Mouse (Mus musculus): ENCODE results near the gene Zfp326. TPM values are rescaled to one million over a fixed set of nuclear protein-coding genes. Genes with fewer than 3 reads are reported as not detected.

The Zfp326 gene
- polyA plus RNA-seq, 1 experiment from 2014 or later = 24.8 TPM

DNA sequence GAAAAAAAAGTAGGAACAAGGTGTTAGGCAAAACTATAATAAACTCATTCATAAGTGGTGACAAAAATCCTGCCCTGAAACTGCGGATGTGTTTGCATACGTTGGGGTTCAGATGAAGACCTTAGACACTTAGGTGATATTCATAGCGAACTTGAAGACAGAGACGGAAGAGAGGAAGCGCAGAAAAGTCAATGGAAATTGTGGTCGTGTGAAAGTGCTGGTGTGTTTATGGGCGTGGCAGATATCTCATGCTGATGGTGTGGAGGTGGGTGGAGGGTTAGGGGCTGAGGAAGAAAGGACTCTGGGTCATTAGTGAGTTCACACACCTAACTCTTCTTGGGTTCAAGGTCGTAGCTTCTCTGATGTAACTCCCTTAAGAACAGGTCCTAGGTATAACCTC is 4.2 kb upstream of the Zfp326 start:
- no peak overlapping the region for H3K4me3 ChIP-seq (ENCODE audit: low read length)
- no peaks in the 10 kb centered on the region for H3K36me3 ChIP-seq (ENCODE audit: control insufficient read depth, insufficient read depth)
- peaks cover 16% of the 10 kb centered on the region for H3K4me1 ChIP-seq (ENCODE audit: control insufficient read depth, insufficient read depth, low read length)
- H3K4me2 ChIP-seq (ENCODE audit: low read depth, low read length) = no peak overlapping the region
- no peak overlapping the region for H3K27ac ChIP-seq (ENCODE audit: low read length)
- H3K9me3 ChIP-seq (replicated peaks; ENCODE audit: control insufficient read depth, low read length) = no peaks in the 10 kb centered on the region
- ATAC-seq (replicated peaks; ENCODE audit: extremely low read depth, insufficient read depth, low FRiP score) = no peak
- 77% methylated on average over 8 of the region's 8 CpGs for WGBS
- H3K9ac ChIP-seq (ENCODE audit: low read length) = no peak overlapping the region
- no peaks in the 10 kb centered on the region for H3K27me3 ChIP-seq (ENCODE audit: control insufficient read depth, insufficient read depth, low read length)

DNA sequence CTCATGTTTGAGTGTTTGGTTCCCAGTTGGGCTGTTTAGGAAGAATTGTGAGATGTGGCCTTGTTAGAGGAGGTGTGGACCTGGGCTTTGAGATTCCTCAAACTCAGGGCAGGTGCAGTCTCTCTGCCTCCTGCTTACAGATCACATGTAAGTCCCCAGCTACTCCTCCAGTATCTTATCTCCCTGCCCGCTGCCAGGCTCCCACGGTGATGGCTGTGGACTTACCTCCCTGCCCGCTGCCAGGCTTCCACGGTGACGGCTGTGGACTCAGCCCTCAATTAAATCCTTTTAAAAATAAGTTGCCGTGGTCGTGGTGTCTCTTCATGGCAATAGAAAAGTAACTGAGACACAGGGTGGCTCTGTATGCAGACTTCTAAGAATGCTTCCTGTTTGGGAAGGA is 3.4 kb upstream of the Zfp326 start:
- Histone ChIP-seq H3K4me3 (ENCODE audit: low read length) (no peak overlapping the region), H3K27ac (ENCODE audit: low read length) (no peak overlapping the region), H3K9ac (ENCODE audit: low read length) (no peak overlapping the region; the same call in 1 of the 2 replicates), H3K4me1 (ENCODE audit: control insufficient read depth, insufficient read depth, low read length) (peaks cover 10% of the 10 kb centered on the region), H3K9me3 (replicated peaks; ENCODE audit: control insufficient read depth, low read length) (no peaks in the 10 kb centered on the region), H3K27me3 (ENCODE audit: control insufficient read depth, insufficient read depth, low read length) (no peaks in the 10 kb centered on the region), H3K36me3 (ENCODE audit: control insufficient read depth, insufficient read depth) (no peaks in the 10 kb centered on the region), H3K4me2 (ENCODE audit: low read depth, low read length) (no peak overlapping the region)
- ATAC-seq (replicated peaks; ENCODE audit: extremely low read depth, insufficient read depth, low FRiP score) = no peak
- 32% methylated on average over 7 of the region's 7 CpGs for WGBS

GRCm38 (mm10) chr5:105873774-105874173 is 2.6 kb upstream of the Zfp326 start:
- peaks cover 11% of the 10 kb centered on the region for H3K4me1 ChIP-seq (ENCODE audit: control insufficient read depth, insufficient read depth, low read length)
- H3K9ac ChIP-seq (ENCODE audit: low read length) = no peak overlapping the region
- H3K27ac ChIP-seq (ENCODE audit: low read length) = no peak overlapping the region
- 63% methylated on average over 3 of the region's 3 CpGs for WGBS
- no peak overlapping the region for H3K4me3 ChIP-seq (ENCODE audit: low read length)
- no peak overlapping the region for H3K4me2 ChIP-seq (ENCODE audit: low read depth, low read length)
- H3K36me3 ChIP-seq (ENCODE audit: control insufficient read depth, insufficient read depth) = no peaks in the 10 kb centered on the region
- no peak for ATAC-seq (replicated peaks; ENCODE audit: extremely low read depth, insufficient read depth, low FRiP score)
- H3K9me3 ChIP-seq (replicated peaks; ENCODE audit: control insufficient read depth, low read length) = no peaks in the 10 kb centered on the region
- H3K27me3 ChIP-seq (ENCODE audit: control insufficient read depth, insufficient read depth, low read length) = no peaks in the 10 kb centered on the region

GRCm38 (mm10) chr5:105874476-105874875 is 1.9 kb upstream of the Zfp326 start:
- Histone ChIP-seq H3K36me3 (ENCODE audit: control insufficient read depth, insufficient read depth) (no peaks in the 10 kb centered on the region), H3K9me3 (replicated peaks; ENCODE audit: control insufficient read depth, low read length) (no peaks in the 10 kb centered on the region), H3K27ac (ENCODE audit: low read length) (no peak overlapping the region), H3K4me1 (ENCODE audit: control insufficient read depth, insufficient read depth, low read length) (peaks cover 13% of the 10 kb centered on the region), H3K27me3 (ENCODE audit: control insufficient read depth, insufficient read depth, low read length) (no peaks in the 10 kb centered on the region), H3K4me3 (ENCODE audit: low read length) (no peak overlapping the region), H3K9ac (ENCODE audit: low read length) (no peak overlapping the region), H3K4me2 (ENCODE audit: low read depth, low read length) (no peak overlapping the region)
- no peak for ATAC-seq (replicated peaks; ENCODE audit: extremely low read depth, insufficient read depth, low FRiP score)
- WGBS = 96% methylated on average over 11 of the region's 11 CpGs

DNA sequence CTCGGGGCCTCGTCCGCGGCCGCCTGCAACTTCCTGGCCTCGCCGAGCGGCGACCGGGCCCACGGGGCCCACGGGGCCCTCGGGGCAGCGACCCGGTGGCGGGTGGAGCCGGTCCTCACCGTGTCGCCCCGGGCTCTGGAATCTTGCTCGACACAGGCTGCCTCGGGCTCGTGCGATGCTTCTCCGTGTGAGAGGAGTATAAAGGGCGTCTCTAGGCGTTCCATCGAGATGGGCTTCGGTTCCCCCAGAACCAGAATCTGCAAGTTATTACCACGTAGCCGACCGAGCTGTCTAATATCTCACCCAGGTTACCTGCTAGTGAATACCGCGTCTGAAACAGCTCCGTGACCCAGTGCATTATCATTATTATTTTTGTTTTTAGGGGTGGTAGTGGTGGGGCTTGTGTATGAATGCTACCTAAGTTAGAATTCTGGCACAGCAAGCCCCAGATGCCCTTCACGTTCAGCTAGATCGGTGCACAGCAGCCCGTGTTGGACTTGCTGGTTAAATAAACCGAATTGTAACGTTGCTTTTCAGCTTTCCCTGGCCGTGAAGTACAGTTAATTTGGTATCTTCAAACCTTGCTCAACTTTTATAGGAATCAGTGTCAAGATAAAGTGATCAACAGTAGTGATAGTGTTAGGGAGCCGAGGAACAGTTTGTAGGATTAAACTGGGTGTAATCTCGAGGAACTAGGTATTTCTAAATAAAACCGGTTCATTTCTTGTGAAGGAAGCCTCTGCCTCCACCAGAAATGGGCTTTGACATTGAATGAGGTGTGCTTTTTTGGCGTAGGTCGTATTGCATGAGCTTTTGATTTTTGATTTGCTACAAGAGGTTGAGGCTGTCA is 785 bp downstream of the Zfp326 start:
- Histone ChIP-seq H3K4me3 (ENCODE audit: low read length) (peak overlapping the region; percentile 94), H3K4me2 (ENCODE audit: low read depth, low read length) (peak overlapping the region; percentile 71), H3K27me3 (ENCODE audit: control insufficient read depth, insufficient read depth, low read length) (no peaks in the 10 kb centered on the region), H3K9ac (ENCODE audit: low read length) (peak overlapping the region; percentile 98), H3K9me3 (replicated peaks; ENCODE audit: control insufficient read depth, low read length) (no peaks in the 10 kb centered on the region), H3K4me1 (ENCODE audit: control insufficient read depth, insufficient read depth, low read length) (peaks cover 26% of the 10 kb centered on the region), H3K27ac (ENCODE audit: low read length) (peak overlapping the region; percentile 85), H3K36me3 (ENCODE audit: control insufficient read depth, insufficient read depth) (no peaks in the 10 kb centered on the region)
- ATAC-seq (replicated peaks; ENCODE audit: extremely low read depth, insufficient read depth, low FRiP score) = no peak
- under 1% methylated on average over 46 of the region's 46 CpGs for WGBS

DNA sequence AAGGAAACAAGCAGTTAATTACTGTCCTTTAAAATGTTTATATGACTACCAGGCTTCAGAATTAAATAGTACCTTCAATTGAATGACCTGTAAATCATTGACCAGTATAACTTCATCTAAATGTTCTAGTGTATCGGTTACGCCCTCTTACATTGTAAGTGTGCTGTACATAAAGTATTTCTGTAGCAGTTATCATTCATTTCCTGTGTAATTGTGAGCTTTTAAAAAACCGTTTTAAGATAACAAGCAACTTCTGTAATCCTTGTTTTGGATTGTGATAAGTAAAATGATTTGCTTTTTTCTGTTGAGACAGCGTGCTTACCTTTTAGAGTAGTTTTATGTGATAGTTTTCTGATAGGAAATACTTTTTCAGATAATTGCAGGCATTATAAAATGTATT is 11.0 kb downstream of the Zfp326 start:
- H3K4me2 ChIP-seq (ENCODE audit: low read depth, low read length) = no peak overlapping the region
- no peak for ATAC-seq (replicated peaks; ENCODE audit: extremely low read depth, insufficient read depth, low FRiP score)
- 78% methylated on average over 4 of the region's 4 CpGs for WGBS

GRCm38 (mm10) chr5:105898161-105898560 is 21.8 kb downstream of the Zfp326 start:
- H3K27ac ChIP-seq (ENCODE audit: low read length) = no peak overlapping the region
- no peak overlapping the region for H3K4me2 ChIP-seq (ENCODE audit: low read depth, low read length)
- H3K9ac ChIP-seq (ENCODE audit: low read length) = no peak overlapping the region
- WGBS = 94% methylated on average over 4 of the region's 4 CpGs
- no peak overlapping the region for H3K4me3 ChIP-seq (ENCODE audit: low read length)
- H3K27me3 ChIP-seq (ENCODE audit: control insufficient read depth, insufficient read depth, low read length) = no peaks in the 10 kb centered on the region
- peaks cover 32% of the 10 kb centered on the region for H3K36me3 ChIP-seq (ENCODE audit: control insufficient read depth, insufficient read depth)
- ATAC-seq (replicated peaks; ENCODE audit: extremely low read depth, insufficient read depth, low FRiP score) = no peak
- peaks cover 8% of the 10 kb centered on the region for H3K4me1 ChIP-seq (ENCODE audit: control insufficient read depth, insufficient read depth, low read length)
- 0 out of 2 replicates have a peak, but pooled peaks cover 3% of the 10 kb centered on the region for H3K9me3 ChIP-seq (replicated peaks; ENCODE audit: control insufficient read depth, low read length)

More for the DNA sequence above, 11.0 kb downstream of the Zfp326 start:
- no peak overlapping the region for H3K9ac ChIP-seq (ENCODE audit: low read length)
- no peak overlapping the region for H3K27ac ChIP-seq (ENCODE audit: low read length)
- no peaks in the 10 kb centered on the region for H3K9me3 ChIP-seq (replicated peaks; ENCODE audit: control insufficient read depth, low read length)
- H3K4me1 ChIP-seq (ENCODE audit: control insufficient read depth, insufficient read depth, low read length) = peaks cover 11% of the 10 kb centered on the region
- H3K36me3 ChIP-seq (ENCODE audit: control insufficient read depth, insufficient read depth) = peaks cover 18% of the 10 kb centered on the region
- H3K4me3 ChIP-seq (ENCODE audit: low read length) = no peak overlapping the region
- H3K27me3 ChIP-seq (ENCODE audit: control insufficient read depth, insufficient read depth, low read length) = no peaks in the 10 kb centered on the region

GRCm38 (mm10) chr5:105909209-105909608 is 32.8 kb downstream of the Zfp326 start:
- no peak overlapping the region for H3K4me3 ChIP-seq (ENCODE audit: low read length)
- no peak overlapping the region for H3K27ac ChIP-seq (ENCODE audit: low read length)
- ATAC-seq (replicated peaks; ENCODE audit: extremely low read depth, insufficient read depth, low FRiP score) = no peak
- no peaks in the 10 kb centered on the region for H3K9me3 ChIP-seq (replicated peaks; ENCODE audit: control insufficient read depth, low read length)
- 79% methylated on average over 5 of the region's 5 CpGs for WGBS
- H3K27me3 ChIP-seq (ENCODE audit: control insufficient read depth, insufficient read depth, low read length) = no peaks in the 10 kb centered on the region
- H3K9ac ChIP-seq (ENCODE audit: low read length) = no peak overlapping the region
- H3K4me2 ChIP-seq (ENCODE audit: low read depth, low read length) = no peak overlapping the region
- H3K4me1 ChIP-seq (ENCODE audit: control insufficient read depth, insufficient read depth, low read length) = peaks cover 5% of the 10 kb centered on the region
- peaks cover 39% of the 10 kb centered on the region for H3K36me3 ChIP-seq (ENCODE audit: control insufficient read depth, insufficient read depth)

- ATAC-seq (replicated peaks; ENCODE audit: extremely low read depth, insufficient read depth, low FRiP score) = no peak
- 85% methylated on average over 3 of the region's 3 CpGs for WGBS
- Histone ChIP-seq H3K4me2 (ENCODE audit: low read depth, low read length) (no peak overlapping the region), H3K9ac (ENCODE audit: low read length) (no peak overlapping the region), H3K4me3 (ENCODE audit: low read length) (no peak overlapping the region), H3K9me3 (replicated peaks; ENCODE audit: control insufficient read depth, low read length) (no peaks in the 10 kb centered on the region), H3K27ac (ENCODE audit: low read length) (no peak overlapping the region), H3K27me3 (ENCODE audit: control insufficient read depth, insufficient read depth, low read length) (no peaks in the 10 kb centered on the region), H3K36me3 (ENCODE audit: control insufficient read depth, insufficient read depth) (peaks cover 39% of the 10 kb centered on the region), H3K4me1 (ENCODE audit: control insufficient read depth, insufficient read depth, low read length) (peaks cover 5% of the 10 kb centered on the region)
Measured at GRCm38 (mm10) chr5:105909671-105910070, 33.3 kb downstream of the Zfp326 start.
